Mouse (Mus musculus) common myeloid progenitor, adult 5-6 weeks (primary cell): ENCODE data around the gene Ccser1. TPM values are rescaled to one million over a fixed set of nuclear protein-coding genes. Genes with fewer than 3 reads are reported as not detected.

Experiments
- ATAC-seq: replicated peaks from 2 replicates; pipeline ENCODE4 v1.8.0; 2016; ENCODE audit warnings: low read depth, mild to moderate bottlenecking, moderate TSS enrichment, inconsistent platforms; ENCODE audit not compliant: poor library complexity, severe bottlenecking
- total RNA-seq: library from RNA; stranded (forward); fragments of 200-1000, 187-1606 nt; gene quantifications from 2 replicates; pipeline ENCODE4 v1.2.3, GENCODE M21; 2017

The Ccser1 gene
- total RNA-seq, 1 experiment from 2014 or later: 5.2 TPM

GRCm38 (mm10) chr6:61292927-61293326 lies 112.8 kb downstream of the Ccser1 start:
- ATAC-seq: peak; percentile 81

GRCm38 (mm10) chr6:61295535-61295934 lies 115.4 kb downstream of the Ccser1 start:
- peak; percentile 57 for ATAC-seq

- ATAC-seq: no peak
These were observed 116.3 kb downstream of the Ccser1 start for GRCm38 (mm10) chr6:61296188-61297037.

GRCm38 (mm10) chr6:61300441-61300840 lies 120.3 kb downstream of the Ccser1 start:
- no peak for ATAC-seq

GRCm38 (mm10) chr6:61300975-61301374 lies 120.9 kb downstream of the Ccser1 start:
- peak; percentile 47; the same call in 1 of the 2 replicates for ATAC-seq

GRCm38 (mm10) chr6:61301631-61302030 lies 121.5 kb downstream of the Ccser1 start:
- 0 out of 2 replicates have a peak, but pooled peaks have one; percentile 42 for ATAC-seq

- ATAC-seq: peak; percentile 73
These were observed 131.4 kb downstream of the Ccser1 start for GRCm38 (mm10) chr6:61311324-61312091.

- ATAC-seq: peak; percentile 95
These were observed 135.9 kb downstream of the Ccser1 start for GRCm38 (mm10) chr6:61315884-61316601.

GRCm38 (mm10) chr6:61320842-61321241 lies 140.7 kb downstream of the Ccser1 start:
- no peak for ATAC-seq

GRCm38 (mm10) chr6:61322328-61322727 lies 142.2 kb downstream of the Ccser1 start:
- ATAC-seq: no peak

- no peak for ATAC-seq
These were observed 146.0 kb downstream of the Ccser1 start for GRCm38 (mm10) chr6:61326131-61326530.

GRCm38 (mm10) chr6:61328981-61329380 lies 148.9 kb downstream of the Ccser1 start:
- no peak for ATAC-seq

GRCm38 (mm10) chr6:61329593-61330540 lies 149.7 kb downstream of the Ccser1 start:
- ATAC-seq: no peak

- ATAC-seq: no peak
These were observed 154.3 kb downstream of the Ccser1 start for GRCm38 (mm10) chr6:61334466-61334865.

- ATAC-seq: peak; percentile 76
These were observed 167.1 kb downstream of the Ccser1 start for GRCm38 (mm10) chr6:61347045-61347838.

- no peak for ATAC-seq
These were observed 183.6 kb downstream of the Ccser1 start for GRCm38 (mm10) chr6:61363722-61364121.

- ATAC-seq: peak; percentile 62
These were observed 202.4 kb downstream of the Ccser1 start for GRCm38 (mm10) chr6:61382526-61382925.

- ATAC-seq: no peak
These were observed 202.9 kb downstream of the Ccser1 start for GRCm38 (mm10) chr6:61382991-61383390.
